Mouse (Mus musculus) G1E (cell line): ENCODE results near the gene Kif1b.

Source experiments
- CTCF ChIP-seq: IDR thresholded peaks from 2 replicates; pipeline ENCODE4 v1.5.1; 2012; ENCODE audit warnings: low read depth, low read length, inconsistent platforms, mixed read lengths
- GATA1 ChIP-seq: IDR thresholded peaks from 2 replicates; pipeline ENCODE4 v1.6.1; 2012; ENCODE audit warnings: borderline replicate concordance, low read length, inconsistent platforms, mixed read lengths
- TAL1 ChIP-seq: conservative IDR thresholded peaks from 2 replicates; pipeline ENCODE4 v1.6.1; 2012; ENCODE audit warnings: low read depth, low read length, inconsistent platforms, mixed read lengths

DNA sequence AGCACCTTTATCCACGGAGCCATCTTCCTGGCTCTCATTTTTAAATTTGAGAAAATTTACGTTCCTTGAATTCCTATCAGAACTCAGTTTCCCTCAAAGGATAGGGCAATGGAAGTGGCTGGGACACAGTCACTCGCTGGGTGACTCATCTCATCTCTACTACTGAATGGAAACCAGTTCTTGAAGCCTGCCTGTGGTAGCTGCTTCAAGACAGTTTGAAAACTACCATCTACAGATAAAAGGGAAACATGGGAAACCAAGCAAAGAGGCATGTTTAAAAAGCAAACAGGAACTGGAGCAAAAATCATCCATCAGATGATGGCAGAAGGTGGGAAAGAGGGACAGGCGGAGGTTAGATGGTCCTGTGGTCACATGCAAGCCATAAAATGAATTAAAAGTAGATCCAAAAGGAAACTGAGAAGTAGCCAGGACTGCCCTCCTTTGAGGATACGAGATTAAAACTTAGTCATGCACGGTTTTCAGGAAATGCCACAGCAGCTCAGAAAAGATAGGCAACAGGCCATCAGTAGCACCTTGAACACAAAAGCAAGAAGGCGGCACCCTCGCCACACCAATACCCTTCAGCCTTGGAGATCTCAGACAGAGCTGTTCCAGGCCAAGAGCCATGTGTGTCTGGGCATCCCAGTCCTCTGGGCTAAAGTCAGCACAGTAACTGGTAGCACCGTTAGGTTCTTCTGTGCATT, 48.0 kb downstream of the Kif1b start:
- no peak for TF ChIP-seq GATA1
- no peak for TF ChIP-seq CTCF
- no peak for TF ChIP-seq TAL1
